Mouse (Mus musculus) heart, embryonic 11.5 days (tissue): Measurements from ENCODE around the gene Nrtn. TPM values are rescaled to one million over a fixed set of nuclear protein-coding genes. Genes with fewer than 3 reads are reported as not detected.
A peak's percentile ranks its signal among the peaks of the same experiment; 100 is the strongest.

Experiments
- ATAC-seq: fragments of 200-750 bp; cut with Nextera tagmentation; replicated peaks from 2 replicates; pipeline ENCODE4 v1.8.0; 2017; ENCODE audit warnings: moderate library complexity; ENCODE audit not compliant: insufficient number of reproducible peaks, low FRiP score, low TSS enrichment
- H3K27ac ChIP-seq: fragments of 300-500 bp; sonication (generic); 2 replicates; pipeline ENCODE4 v1.5.1; 2014; ENCODE audit warnings: mild to moderate bottlenecking, low read depth, low read length
- H3K27me3 ChIP-seq: fragments of 300-500 bp; sonication (generic); 2 replicates; pipeline ENCODE4 v1.6.1; 2014; ENCODE audit warnings: mild to moderate bottlenecking, low read length, mixed read lengths; ENCODE audit not compliant: control insufficient read depth, insufficient read depth
- H3K36me3 ChIP-seq: fragments of 300-500 bp; sonication (generic); 2 replicates; pipeline ENCODE4 v1.6.1; 2014; ENCODE audit warnings: mild to moderate bottlenecking, low read length, moderate library complexity, mixed read lengths; ENCODE audit not compliant: control insufficient read depth, insufficient read depth
- H3K4me1 ChIP-seq: fragments of 300-500 bp; sonication (generic); 2 replicates; pipeline ENCODE4 v1.6.1; 2014; ENCODE audit warnings: low read length; ENCODE audit not compliant: control insufficient read depth, insufficient read depth
- H3K4me2 ChIP-seq: fragments of 300-500 bp; sonication (generic); 2 replicates; pipeline ENCODE4 v1.6.1; 2014; ENCODE audit warnings: mild to moderate bottlenecking, moderate library complexity
- H3K4me3 ChIP-seq: fragments of 300-500 bp; sonication (generic); 2 replicates; pipeline ENCODE4 v1.5.1; 2014; ENCODE audit warnings: low read depth, low read length
- H3K9ac ChIP-seq: fragments of 300-500 bp; sonication (generic); 2 replicates; pipeline ENCODE4 v1.6.1; 2014; ENCODE audit warnings: mild to moderate bottlenecking, low read depth, low read length, moderate library complexity
- H3K9me3 ChIP-seq: fragments of 300-500 bp; sonication (generic); replicated peaks from 2 replicates; pipeline ENCODE4 v1.6.1; 2016; ENCODE audit warnings: low read length; ENCODE audit not compliant: control insufficient read depth
- WGBS: fragments of 180-500 bp; shearing (Covaris S2); extraction: QIAGEN DNeasy Blood & Tissue Kit; methylation state at CpG from one replicate; pipeline ENCODE4 v1.1.7; 2014; ENCODE audit not compliant: insufficient replicate concordance; 5-methylcytosine and 5-hydroxymethylcytosine counted together
- polyA plus RNA-seq: library from polyadenylated mRNA; unstranded; fragments of >200 nt; fragmentation: Nextera tagmentation; extraction: Ambion mirVana; gene quantifications from 2 replicates; pipeline ENCODE4 v1.2.1, GENCODE M21; 2014

Gene Nrtn
- 4.6 and 5.2 TPM in 2 replicates for polyA plus RNA-seq

DNA sequence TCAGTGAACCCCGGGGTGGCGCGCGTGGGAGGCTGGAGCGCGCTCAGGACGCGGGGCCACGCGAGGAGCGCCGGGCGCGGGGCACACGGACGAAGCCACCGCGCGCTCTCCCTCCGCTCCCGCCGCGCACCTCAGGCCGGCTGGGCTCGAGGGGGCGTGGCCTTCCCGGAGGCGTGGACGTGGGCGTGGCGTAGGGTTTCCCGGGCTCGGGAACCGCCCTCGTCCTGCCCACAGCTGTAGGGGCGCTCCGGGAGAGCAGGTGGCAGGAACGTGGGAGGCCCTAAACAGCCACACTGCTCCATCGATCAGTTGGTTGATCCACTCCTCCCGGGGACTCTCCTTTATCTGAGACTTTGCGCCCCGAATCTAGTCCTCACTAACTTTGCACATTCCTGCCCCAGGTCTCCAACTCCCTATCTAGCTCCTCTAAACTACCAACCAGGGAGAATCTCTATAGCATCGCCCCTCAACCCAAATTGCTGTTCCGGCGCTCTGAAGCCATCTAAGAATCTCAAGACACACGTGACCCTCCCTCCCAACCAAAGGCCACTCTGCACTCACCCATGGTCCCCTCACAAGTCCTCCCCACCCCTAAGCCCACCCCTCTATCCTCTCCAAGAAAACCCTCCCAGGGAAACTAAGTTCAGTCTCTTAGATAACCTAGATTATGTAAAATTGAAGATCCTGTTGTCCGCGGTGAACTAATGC is at the start of gene Nrtn:
Nrtn (minus strand) TSS at position 115 of the 708 bp plus-strand sequence.
- H3K4me2 ChIP-seq: peak within 1 kb of the TSS; percentile 72
- ATAC-seq: peak; percentile 54
- H3K4me3 ChIP-seq: peak within 1 kb of the TSS; percentile 52
- H3K4me1 ChIP-seq: peaks cover 24% of the 10 kb centered on the region
- no peaks in the 10 kb centered on the region; the same call in 1 of the 2 replicates for H3K9me3 ChIP-seq
- H3K27me3 ChIP-seq: peaks cover 59% of the 10 kb centered on the region
- under 1% methylated on average over 25 of the region's 48 CpGs for WGBS
- peak within 1 kb of the TSS; percentile 54 for H3K27ac ChIP-seq
- no peaks in the 10 kb centered on the region for H3K36me3 ChIP-seq
- H3K9ac ChIP-seq: peak within 1 kb of the TSS; percentile 53

DNA sequence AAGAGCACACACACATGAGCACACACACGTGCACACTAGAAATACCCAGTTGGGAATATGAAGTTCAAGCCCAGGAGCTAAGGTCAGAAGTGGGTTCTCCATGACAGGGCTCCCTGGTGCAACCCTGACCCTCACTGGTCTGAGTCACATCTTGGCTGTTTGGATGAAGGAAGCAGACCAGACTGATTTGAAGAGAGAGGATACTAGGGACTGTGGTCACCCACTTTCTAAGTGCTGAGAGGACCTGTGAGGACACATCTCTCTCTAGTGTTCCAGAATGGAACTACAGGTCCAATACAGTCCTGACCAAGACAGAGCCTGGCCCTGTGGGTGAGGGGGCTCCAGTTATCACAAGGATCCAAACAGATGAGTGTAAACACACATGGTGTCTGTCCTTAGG is 48.5 kb upstream of the Nrtn start:
- Histone ChIP-seq H3K4me3 (no peak overlapping the region), H3K9ac (no peak overlapping the region), H3K36me3 (no peaks in the 10 kb centered on the region), H3K27ac (no peak overlapping the region), H3K4me2 (no peak overlapping the region), H3K4me1 (peaks cover 10% of the 10 kb centered on the region), H3K9me3 (no peaks in the 10 kb centered on the region), H3K27me3 (peaks cover 2% of the 10 kb centered on the region; the same call in 1 of the 2 replicates)
- no peak for ATAC-seq
- 85% methylated on average over 1 of the region's 1 CpGs for WGBS

DNA sequence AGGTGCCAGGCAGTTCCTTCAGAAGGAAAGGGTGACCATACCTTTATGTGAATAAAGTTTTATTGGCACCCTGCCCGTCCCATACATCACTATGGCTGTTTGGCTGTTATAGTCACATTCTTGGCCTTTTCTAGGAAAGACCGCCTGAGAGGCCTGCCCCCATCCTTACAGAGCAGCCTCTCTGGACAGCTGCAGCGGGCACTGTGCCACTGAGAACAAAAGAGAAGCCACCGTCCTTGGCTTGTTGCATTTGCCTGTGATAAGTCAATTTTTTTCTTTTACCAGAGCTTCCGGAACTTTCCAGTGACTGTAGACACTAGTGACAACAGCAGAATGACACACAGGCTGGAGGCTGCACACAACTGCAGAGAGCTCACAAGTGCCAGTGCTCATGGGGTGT is 47.6 kb upstream of the Nrtn start:
- H3K9ac ChIP-seq: no peak overlapping the region
- peaks cover 2% of the 10 kb centered on the region; the same call in 1 of the 2 replicates for H3K27me3 ChIP-seq
- no peak for ATAC-seq
- peaks cover 5% of the 10 kb centered on the region; the same call in 1 of the 2 replicates for H3K4me1 ChIP-seq
- 78% methylated on average over 5 of the region's 5 CpGs for WGBS
- H3K9me3 ChIP-seq: no peaks in the 10 kb centered on the region
- H3K4me3 ChIP-seq: no peak overlapping the region
- H3K36me3 ChIP-seq: no peaks in the 10 kb centered on the region
- H3K27ac ChIP-seq: no peak overlapping the region
- no peak overlapping the region for H3K4me2 ChIP-seq

DNA sequence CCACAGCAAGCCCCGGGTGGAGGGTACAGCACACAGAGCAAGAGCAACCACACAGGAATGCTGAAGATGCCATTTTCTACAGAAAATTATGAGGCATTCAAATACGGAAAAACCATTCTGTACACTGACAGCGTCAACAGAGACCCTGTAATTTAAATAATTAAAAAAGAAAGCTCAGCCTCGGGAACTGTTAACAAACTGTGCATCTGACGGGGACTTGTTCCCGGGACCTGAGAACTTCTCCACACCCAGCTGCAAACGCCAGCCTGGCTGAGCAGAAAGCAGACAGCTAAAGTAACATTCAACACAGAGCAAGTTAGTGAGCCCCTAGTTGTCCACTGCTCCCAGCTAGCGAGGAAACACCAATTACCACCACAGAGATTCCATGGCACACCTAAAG is 44.7 kb upstream of the Nrtn start:
- no peak overlapping the region for H3K4me2 ChIP-seq
- no peaks in the 10 kb centered on the region for H3K36me3 ChIP-seq

DNA sequence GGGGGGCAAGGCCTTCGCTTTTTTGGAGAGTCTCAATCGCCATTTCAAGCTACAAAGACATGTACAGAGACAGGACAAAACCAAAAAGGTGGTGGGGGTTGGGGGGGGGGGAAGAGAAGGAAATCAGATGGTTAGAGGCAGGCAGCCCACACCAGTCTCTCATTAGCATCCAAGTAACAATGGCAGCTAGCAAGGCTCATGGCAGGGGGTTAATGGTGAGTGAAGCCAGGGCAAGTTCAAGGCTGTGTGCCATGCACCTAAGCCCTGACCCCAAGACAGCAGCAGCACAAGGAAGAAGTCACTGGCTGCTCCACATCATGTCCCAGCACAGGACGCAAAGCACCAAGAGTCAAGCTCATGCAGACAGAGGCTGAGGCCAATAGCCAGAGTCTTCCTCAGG is 41.9 kb upstream of the Nrtn start:
- Histone ChIP-seq H3K36me3 (no peaks in the 10 kb centered on the region), H3K4me1 (no peaks in the 10 kb centered on the region)
- 70% methylated on average over 3 of the region's 3 CpGs for WGBS

More for the DNA sequence above, 44.7 kb upstream of the Nrtn start:
- WGBS: 70% methylated on average over 8 of the region's 8 CpGs
- H3K9ac ChIP-seq: no peak overlapping the region
- no peak overlapping the region for H3K4me3 ChIP-seq
- H3K9me3 ChIP-seq: no peaks in the 10 kb centered on the region
- no peak overlapping the region for H3K27ac ChIP-seq
- H3K4me1 ChIP-seq: no peaks in the 10 kb centered on the region
- ATAC-seq: no peak
- no peaks in the 10 kb centered on the region for H3K27me3 ChIP-seq

DNA sequence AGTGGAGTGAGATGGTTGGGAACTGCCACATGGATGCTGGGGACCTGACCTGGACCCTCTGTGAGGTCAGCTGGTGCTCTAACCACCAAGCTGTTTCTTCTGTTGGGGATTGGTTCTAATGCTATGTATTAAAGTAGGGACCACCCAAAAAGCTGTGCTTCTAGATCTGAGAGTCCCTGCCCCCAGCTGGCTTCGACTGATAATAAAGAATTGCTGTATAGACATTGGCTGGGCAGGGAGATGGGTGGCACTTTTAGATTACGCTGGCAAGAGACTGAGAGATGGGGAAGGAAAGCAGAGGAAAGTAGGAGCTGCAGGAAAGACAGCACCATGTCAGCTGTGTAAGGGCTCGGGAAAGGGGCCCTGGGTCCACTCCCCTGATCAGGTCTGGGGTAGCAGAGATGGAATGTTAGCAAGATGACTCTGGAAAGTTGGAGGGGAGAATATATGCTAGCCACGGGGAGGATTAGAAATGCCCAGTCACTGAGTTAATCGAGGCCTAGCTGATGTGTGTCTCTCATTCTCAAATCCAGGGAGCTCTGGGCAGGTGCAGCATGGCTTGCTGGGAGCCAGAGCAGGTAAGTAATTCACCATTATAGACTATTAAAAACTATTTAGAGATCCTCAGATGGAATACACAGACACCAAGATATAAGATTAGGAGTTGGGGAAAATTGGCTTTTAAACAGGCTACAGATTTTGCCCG is 36.4 kb upstream of the Nrtn start:
- no peak overlapping the region for H3K9ac ChIP-seq
- no peaks in the 10 kb centered on the region for H3K9me3 ChIP-seq
- no peak for ATAC-seq
- H3K4me1 ChIP-seq: peaks cover 7% of the 10 kb centered on the region; the same call in 1 of the 2 replicates
- WGBS: 63% methylated on average over 6 of the region's 6 CpGs
- H3K27me3 ChIP-seq: no peaks in the 10 kb centered on the region
- no peak overlapping the region for H3K4me3 ChIP-seq
- no peak overlapping the region for H3K27ac ChIP-seq
- no peaks in the 10 kb centered on the region for H3K36me3 ChIP-seq
- H3K4me2 ChIP-seq: no peak overlapping the region

More for the DNA sequence above, 41.9 kb upstream of the Nrtn start:
- Histone ChIP-seq H3K4me2 (no peak overlapping the region), H3K27ac (no peak overlapping the region), H3K27me3 (no peaks in the 10 kb centered on the region), H3K9ac (no peak overlapping the region), H3K9me3 (no peaks in the 10 kb centered on the region), H3K4me3 (no peak overlapping the region)
- no peak for ATAC-seq

DNA sequence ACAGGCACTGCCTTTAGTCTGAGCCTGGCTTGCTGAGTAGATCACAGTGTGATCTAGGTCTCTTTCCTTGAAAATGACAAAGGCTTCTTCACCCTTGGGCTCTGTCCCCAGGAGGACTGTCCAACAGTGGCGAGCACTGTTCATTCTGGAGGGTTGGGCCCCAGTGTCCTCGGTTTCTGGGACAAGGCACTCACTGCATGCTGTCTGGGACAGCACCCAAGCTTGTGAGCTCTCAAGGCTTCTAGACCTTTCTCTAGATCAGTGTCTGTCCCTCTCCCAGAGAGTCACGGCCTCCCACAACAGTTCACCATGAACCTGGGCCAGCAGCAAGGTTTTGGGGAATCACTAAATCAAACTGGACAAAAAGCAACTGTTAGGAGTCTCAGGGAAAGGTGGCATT is 35.3 kb upstream of the Nrtn start:
- H3K4me1 ChIP-seq: peaks cover 10% of the 10 kb centered on the region; the same call in 1 of the 2 replicates
- H3K36me3 ChIP-seq: no peaks in the 10 kb centered on the region
- no peak overlapping the region for H3K4me2 ChIP-seq
- no peak overlapping the region for H3K27ac ChIP-seq
- H3K9ac ChIP-seq: no peak overlapping the region
- 69% methylated on average over 3 of the region's 3 CpGs for WGBS
- H3K4me3 ChIP-seq: no peak overlapping the region
- ATAC-seq: no peak
- no peaks in the 10 kb centered on the region for H3K9me3 ChIP-seq
- H3K27me3 ChIP-seq: no peaks in the 10 kb centered on the region

DNA sequence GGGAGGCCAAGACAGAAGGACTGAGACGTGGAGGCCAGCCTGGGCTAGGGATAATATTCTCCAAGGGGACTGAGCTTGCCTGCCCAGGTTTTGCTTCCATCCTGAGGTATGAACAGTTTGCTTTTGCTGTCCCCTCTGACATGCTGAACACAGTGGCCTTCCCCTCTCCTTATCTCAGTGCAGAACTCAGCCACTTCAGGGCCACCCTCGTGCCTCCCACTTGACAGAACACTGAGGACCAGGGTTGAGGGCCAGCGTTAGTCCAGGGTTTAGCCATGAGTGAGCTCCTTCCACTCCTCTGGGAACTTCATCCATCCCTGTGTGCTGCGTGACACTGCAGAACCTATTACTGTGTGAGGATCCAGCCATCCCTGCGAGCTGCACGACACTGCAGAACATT is 32.0 kb upstream of the Nrtn start:
- Histone ChIP-seq H3K27me3 (no peaks in the 10 kb centered on the region), H3K4me3 (no peak overlapping the region), H3K9me3 (no peaks in the 10 kb centered on the region), H3K36me3 (no peaks in the 10 kb centered on the region), H3K4me2 (no peak overlapping the region), H3K27ac (no peak overlapping the region), H3K9ac (no peak overlapping the region), H3K4me1 (peaks cover 10% of the 10 kb centered on the region; the same call in 1 of the 2 replicates)
- ATAC-seq: no peak
- 62% methylated on average over 6 of the region's 6 CpGs for WGBS
